Mouse (Mus musculus) cortical plate, adult 2 months (tissue): Measurements from ENCODE around the gene Erv3. TPM values are rescaled to one million over a fixed set of nuclear protein-coding genes. Genes with fewer than 3 reads are reported as not detected.

Experiments
- H3K27ac ChIP-seq: fragments of 200-500 bp; 2 replicates; pipeline ENCODE4 v1.5.1; 2012; ENCODE audit warnings: low read length, control low read depth, inconsistent platforms; ENCODE audit not compliant: insufficient read depth
- H3K4me1 ChIP-seq: fragments of 200-500 bp; 2 replicates; pipeline ENCODE4 v1.6.1; 2011; ENCODE audit warnings: low read length; ENCODE audit not compliant: control insufficient read depth, insufficient read depth
- H3K4me3 ChIP-seq: fragments of 200-500 bp; 2 replicates; pipeline ENCODE4 v1.5.1; 2011; ENCODE audit warnings: mild to moderate bottlenecking, low read length, control low read depth; ENCODE audit not compliant: insufficient read depth
- CTCF ChIP-seq: fragments of 200-500 bp; IDR thresholded peaks from 2 replicates; pipeline ENCODE4 v1.5.1; 2011; ENCODE audit warnings: mild to moderate bottlenecking, control low read depth, low read length; ENCODE audit not compliant: insufficient read depth; ENCODE audit errors: extremely low read depth
- POLR2A ChIP-seq: fragments of 200-500 bp; IDR thresholded peaks from 2 replicates; pipeline ENCODE4 v1.6.1; 2011; ENCODE audit warnings: mild to moderate bottlenecking, low read length, control low read depth; ENCODE audit not compliant: insufficient read depth; ENCODE audit errors: extremely low read depth
- polyA plus RNA-seq: library from polyadenylated mRNA; depleted of rRNA; stranded (reverse); fragments of >200 nt; gene quantifications from 2 replicates; pipeline ENCODE4 v1.2.3, GENCODE M21; 2012

The Erv3 gene
- polyA plus RNA-seq, 1 experiment, result 0.17 TPM

DNA sequence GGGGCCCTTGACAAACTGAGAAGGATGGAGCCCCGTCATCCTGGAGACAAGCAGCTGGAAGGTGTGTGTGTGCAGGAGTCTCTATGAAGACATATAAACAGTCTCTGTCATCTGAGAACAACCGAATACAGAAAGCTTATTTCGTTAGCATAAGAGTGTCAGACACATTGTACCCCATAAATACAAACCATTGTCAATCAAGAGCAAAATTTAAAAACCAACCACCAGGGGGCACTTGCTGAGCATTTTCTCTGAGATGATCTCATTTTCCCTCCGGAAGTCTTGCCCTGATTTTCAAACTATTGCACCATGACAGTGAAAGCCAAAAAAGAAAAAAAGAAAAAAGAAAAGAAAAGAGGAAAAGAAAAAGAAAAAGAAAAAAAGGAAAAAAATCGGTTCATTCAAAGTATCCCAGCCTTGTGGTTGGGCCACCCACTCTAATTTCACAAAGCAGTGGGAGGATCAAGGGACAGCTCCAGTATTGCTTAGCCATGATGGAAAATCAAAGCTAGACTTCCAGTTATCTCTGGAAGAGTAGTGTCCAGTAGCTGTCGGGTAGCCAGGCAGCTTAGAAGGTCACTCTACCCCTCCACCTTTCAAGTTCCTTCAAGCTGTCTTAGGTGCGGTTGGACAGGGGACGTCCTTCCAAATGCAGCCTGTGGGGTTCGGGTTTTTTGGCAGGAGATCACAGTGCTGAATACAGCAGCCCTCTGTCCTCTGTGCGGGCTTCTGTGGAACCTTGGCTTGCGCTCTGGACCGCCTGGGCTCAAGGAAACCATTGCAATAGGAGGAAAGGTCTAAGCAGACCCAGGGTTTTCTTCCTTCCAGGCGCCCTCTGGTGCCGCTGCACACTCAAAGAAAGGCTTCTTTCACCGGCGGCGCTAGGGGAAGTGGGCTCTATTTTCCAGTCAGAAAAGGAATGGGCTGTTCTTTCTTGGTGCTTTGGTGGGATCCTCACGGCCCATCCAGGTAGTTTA, 31.3 kb downstream of the Erv3 start:
- Histone ChIP-seq H3K4me3 (no peak overlapping the region), H3K27ac (peak overlapping the region; percentile 70), H3K4me1 (0 out of 2 replicates have a peak, but pooled peaks cover 1% of the 10 kb centered on the region)
- TF ChIP-seq CTCF (peak; percentile 41; the same call in 1 of the 2 replicates), POLR2A (no peak)

GRCm38 (mm10) chr2:131827026-131827687, 32.4 kb downstream of the Erv3 start:
- Histone ChIP-seq H3K4me1 (0 out of 2 replicates have a peak, but pooled peaks cover 1% of the 10 kb centered on the region), H3K27ac (no peak overlapping the region), H3K4me3 (no peak overlapping the region)
- TF ChIP-seq POLR2A, result no peak
- no peak for TF ChIP-seq CTCF

GRCm38 (mm10) chr2:131825498-131825897, 34.0 kb downstream of the Erv3 start:
- Histone ChIP-seq H3K4me3 (no peak overlapping the region), H3K27ac (no peak overlapping the region), H3K4me1 (0 out of 2 replicates have a peak, but pooled peaks cover 1% of the 10 kb centered on the region)
- TF ChIP-seq POLR2A, result no peak
- no peak for TF ChIP-seq CTCF

DNA sequence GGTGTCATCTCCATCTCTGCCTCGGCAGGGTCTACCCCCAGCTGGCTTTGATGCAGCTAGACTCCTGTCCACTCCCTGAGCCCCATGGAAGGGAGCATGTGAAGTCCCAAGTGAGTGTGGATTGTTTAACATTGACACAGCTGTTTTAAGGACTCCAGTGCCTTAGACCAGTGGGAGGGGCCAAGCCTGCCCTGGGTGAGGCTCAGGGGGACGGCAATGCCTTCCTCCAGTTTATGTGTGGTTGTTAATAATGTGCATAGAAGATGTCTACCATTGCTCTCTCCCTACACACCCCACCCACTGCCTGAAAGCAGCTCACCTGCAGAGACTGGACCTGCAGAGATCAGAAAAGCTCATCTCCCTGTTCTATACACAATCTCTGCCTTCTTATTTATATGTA, 35.6 kb downstream of the Erv3 start:
- TF ChIP-seq CTCF (no peak), POLR2A (no peak)
- 0 out of 2 replicates have a peak, but pooled peaks cover 1% of the 10 kb centered on the region for H3K4me1 ChIP-seq

GRCm38 (mm10) chr2:131822492-131822891, 37.1 kb downstream of the Erv3 start:
- H3K4me3 ChIP-seq, result no peak overlapping the region
- no peaks in the 10 kb centered on the region for H3K4me1 ChIP-seq
- no peak overlapping the region for H3K27ac ChIP-seq
- TF ChIP-seq CTCF (no peak), POLR2A (no peak)

More for the DNA sequence above, 35.6 kb downstream of the Erv3 start:
- no peak overlapping the region for H3K27ac ChIP-seq
- H3K4me3 ChIP-seq, result no peak overlapping the region

DNA sequence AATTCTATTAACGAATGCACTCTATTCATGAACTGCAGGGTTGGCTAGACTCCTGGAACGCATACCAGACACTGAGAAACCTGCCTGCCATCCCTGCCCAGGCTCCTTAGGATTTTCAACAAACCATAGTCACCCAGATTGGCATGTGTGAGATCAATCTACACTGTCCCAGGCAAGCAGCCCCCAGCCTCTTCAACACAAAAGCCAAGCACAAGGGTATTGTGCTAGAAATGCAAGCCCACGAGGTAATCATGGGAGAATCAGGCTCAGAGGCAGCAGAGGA, 37.9 kb downstream of the Erv3 start:
- H3K4me3 ChIP-seq, result no peak overlapping the region
- H3K4me1 ChIP-seq, result no peaks in the 10 kb centered on the region
- no peak for TF ChIP-seq CTCF
- no peak for TF ChIP-seq POLR2A
- H3K27ac ChIP-seq, result no peak overlapping the region

DNA sequence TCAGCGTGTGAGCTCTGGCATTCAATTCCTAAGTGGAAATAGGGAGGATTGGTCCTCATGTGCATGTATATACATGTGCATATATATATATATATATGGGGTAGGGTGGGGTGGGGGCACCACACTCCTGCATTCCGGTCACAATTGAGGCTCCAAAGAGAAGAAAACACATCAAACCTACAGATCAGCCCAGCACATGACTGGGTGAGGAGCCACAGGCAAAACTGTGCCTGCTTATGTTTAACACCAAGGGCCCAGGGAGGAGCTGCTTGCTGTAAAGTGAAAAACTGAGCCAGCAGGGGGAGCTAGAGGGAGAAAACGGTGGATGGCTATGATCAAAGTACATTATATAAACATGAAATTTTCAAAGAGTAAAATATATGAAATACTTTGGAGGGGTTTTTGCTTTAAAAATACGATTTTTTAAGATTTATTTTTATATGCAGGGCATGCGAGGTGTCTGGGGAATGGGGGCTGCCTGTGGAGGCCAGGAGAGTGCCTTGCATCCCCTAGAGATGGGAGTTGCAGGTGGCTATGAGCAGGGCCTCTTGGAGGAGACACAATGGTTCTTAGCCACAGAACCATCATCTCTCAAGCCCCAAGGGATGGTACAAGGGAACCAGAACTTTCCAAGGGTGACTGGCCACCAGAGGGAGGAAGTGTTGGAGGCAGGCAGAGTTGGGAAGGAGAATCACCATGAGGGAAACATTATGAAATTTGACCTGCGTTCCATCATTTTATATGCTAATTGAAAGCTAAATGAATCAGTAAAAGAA, 38.4 kb downstream of the Erv3 start:
- TF ChIP-seq CTCF (peak; percentile 73), POLR2A (no peak)
- H3K4me1 ChIP-seq, result no peaks in the 10 kb centered on the region
- no peak overlapping the region for H3K27ac ChIP-seq
- H3K4me3 ChIP-seq, result no peak overlapping the region

- no peaks in the 10 kb centered on the region for H3K4me1 ChIP-seq
- TF ChIP-seq POLR2A, result no peak
- TF ChIP-seq CTCF, result peak; percentile 95
- no peak overlapping the region for H3K27ac ChIP-seq
- H3K4me3 ChIP-seq, result no peak overlapping the region
Observed at GRCm38 (mm10) chr2:131820088-131820675, 39.4 kb downstream of the Erv3 start.

DNA sequence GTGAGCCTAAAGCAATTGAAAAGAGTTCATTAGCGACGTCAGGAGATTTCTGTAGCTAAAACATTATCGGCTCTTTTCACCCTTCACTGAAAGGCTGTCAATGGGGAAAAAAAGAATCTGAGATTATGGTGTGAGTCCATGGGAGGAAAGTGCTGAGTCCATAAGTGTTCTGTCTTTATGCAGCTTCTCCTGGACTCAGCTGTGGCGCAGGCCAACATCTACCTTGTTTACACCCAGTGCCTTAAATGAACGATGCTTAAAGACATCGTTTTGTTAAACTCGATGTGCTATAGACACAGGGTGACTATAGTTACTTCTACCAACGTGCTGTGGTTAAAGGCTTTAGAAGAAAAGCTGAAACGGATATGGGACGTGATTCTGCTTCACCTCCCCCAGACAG, 45.2 kb downstream of the Erv3 start:
- Histone ChIP-seq H3K4me1 (no peaks in the 10 kb centered on the region), H3K4me3 (no peak overlapping the region), H3K27ac (no peak overlapping the region)
- no peak for TF ChIP-seq POLR2A
- TF ChIP-seq CTCF, result no peak
